Mouse (Mus musculus): ENCODE results near the gene Fam129a. TPM values are rescaled to one million over a fixed set of nuclear protein-coding genes. Genes with fewer than 3 reads are reported as not detected.
A peak's percentile ranks its signal among the peaks of the same experiment; 100 is the strongest.
"Not testable (repeated sequence)": the region's sequence is repeated elsewhere in the genome, so short reads cannot be mapped to it uniquely, and the experiment has no call there.

Fam129a gene
- polyA plus RNA-seq, 1 experiment from 2014 or later, result 0.93 TPM

GRCm38 (mm10) chr1:151685666-151686309 lies 114.8 kb downstream of the Fam129a start:
- Histone ChIP-seq H3K4me3 (replicated peaks; ENCODE audit: low read depth, low read length) (no peak overlapping the region), H3K9me3 (ENCODE audit: control insufficient read depth, low read length) (no peaks in the 10 kb centered on the region), H3K4me1 (ENCODE audit: control insufficient read depth, insufficient read depth, low read length) (peaks cover 7% of the 10 kb centered on the region; the same call in 1 of the 2 replicates), H3K36me3 (ENCODE audit: control insufficient read depth, insufficient read depth, low read length) (no peaks in the 10 kb centered on the region), H3K4me2 (ENCODE audit: low read length) (no peak overlapping the region; the same call in 1 of the 2 replicates), H3K27ac (replicated peaks; ENCODE audit: low read depth, low read length) (no peak overlapping the region), H3K27me3 (ENCODE audit: control insufficient read depth, insufficient read depth, low read length) (no peaks in the 10 kb centered on the region), H3K9ac (replicated peaks; ENCODE audit: low read length) (no peak overlapping the region)
- ATAC-seq (ENCODE audit: low FRiP score, low TSS enrichment), result no peak
- 16% methylated on average over 12 of the region's 12 CpGs for WGBS
- peak; percentile 21 for DNase-seq

GRCm38 (mm10) chr1:151686696-151687095 lies 115.7 kb downstream of the Fam129a start:
- Histone ChIP-seq H3K4me1 (ENCODE audit: control insufficient read depth, insufficient read depth, low read length) (peaks cover 7% of the 10 kb centered on the region; the same call in 1 of the 2 replicates), H3K27me3 (ENCODE audit: control insufficient read depth, insufficient read depth, low read length) (no peaks in the 10 kb centered on the region), H3K27ac (replicated peaks; ENCODE audit: low read depth, low read length) (no peak overlapping the region), H3K4me3 (replicated peaks; ENCODE audit: low read depth, low read length) (no peak overlapping the region), H3K9ac (replicated peaks; ENCODE audit: low read length) (no peak overlapping the region), H3K4me2 (ENCODE audit: low read length) (no peak overlapping the region), H3K9me3 (ENCODE audit: control insufficient read depth, low read length) (no peaks in the 10 kb centered on the region), H3K36me3 (ENCODE audit: control insufficient read depth, insufficient read depth, low read length) (no peaks in the 10 kb centered on the region)
- ATAC-seq (ENCODE audit: low FRiP score, low TSS enrichment), result no peak
- 71% methylated on average over 8 of the region's 8 CpGs for WGBS
- no peak for DNase-seq

- no peak for ATAC-seq (ENCODE audit: low FRiP score, low TSS enrichment)
- H3K9ac ChIP-seq (replicated peaks; ENCODE audit: low read length), result no peak overlapping the region
- no peaks in the 10 kb centered on the region for H3K27me3 ChIP-seq (ENCODE audit: control insufficient read depth, insufficient read depth, low read length)
- 78% methylated on average over 5 of the region's 5 CpGs for WGBS
- peaks cover 7% of the 10 kb centered on the region; the same call in 1 of the 2 replicates for H3K4me1 ChIP-seq (ENCODE audit: control insufficient read depth, insufficient read depth, low read length)
- H3K4me2 ChIP-seq (ENCODE audit: low read length), result no peak overlapping the region
- no peaks in the 10 kb centered on the region for H3K36me3 ChIP-seq (ENCODE audit: control insufficient read depth, insufficient read depth, low read length)
- no peaks in the 10 kb centered on the region for H3K9me3 ChIP-seq (ENCODE audit: control insufficient read depth, low read length)
- no peak overlapping the region for H3K4me3 ChIP-seq (replicated peaks; ENCODE audit: low read depth, low read length)
- no peak overlapping the region for H3K27ac ChIP-seq (replicated peaks; ENCODE audit: low read depth, low read length)
- DNase-seq, result no peak
Observed at GRCm38 (mm10) chr1:151689032-151689431, 118.0 kb downstream of the Fam129a start.

- no peaks in the 10 kb centered on the region for H3K36me3 ChIP-seq (ENCODE audit: control insufficient read depth, insufficient read depth, low read length)
- no peak overlapping the region for H3K4me2 ChIP-seq (ENCODE audit: low read length)
- ATAC-seq (ENCODE audit: low FRiP score, low TSS enrichment) (no peak), DNase-seq (no peak)
- 87% methylated on average over 8 of the region's 8 CpGs for whole genome bisulfite sequencing
- H3K9me3 ChIP-seq (ENCODE audit: control insufficient read depth, low read length), result no peaks in the 10 kb centered on the region
- H3K9ac ChIP-seq (replicated peaks; ENCODE audit: low read length), result no peak overlapping the region
- H3K4me3 ChIP-seq (replicated peaks; ENCODE audit: low read depth, low read length), result no peak overlapping the region
- H3K27ac ChIP-seq (replicated peaks; ENCODE audit: low read depth, low read length), result no peak overlapping the region
- peaks cover 7% of the 10 kb centered on the region; the same call in 1 of the 2 replicates for H3K4me1 ChIP-seq (ENCODE audit: control insufficient read depth, insufficient read depth, low read length)
- no peaks in the 10 kb centered on the region for H3K27me3 ChIP-seq (ENCODE audit: control insufficient read depth, insufficient read depth, low read length)
Observed at GRCm38 (mm10) chr1:151689561-151689960, 118.6 kb downstream of the Fam129a start.

- Histone ChIP-seq H3K27ac (replicated peaks; ENCODE audit: low read depth, low read length) (no peak overlapping the region), H3K4me3 (replicated peaks; ENCODE audit: low read depth, low read length) (no peak overlapping the region), H3K4me2 (ENCODE audit: low read length) (no peak overlapping the region), H3K9ac (replicated peaks; ENCODE audit: low read length) (no peak overlapping the region), H3K4me1 (ENCODE audit: control insufficient read depth, insufficient read depth, low read length) (peaks cover 7% of the 10 kb centered on the region; the same call in 1 of the 2 replicates), H3K36me3 (ENCODE audit: control insufficient read depth, insufficient read depth, low read length) (no peaks in the 10 kb centered on the region), H3K9me3 (ENCODE audit: control insufficient read depth, low read length) (no peaks in the 10 kb centered on the region), H3K27me3 (ENCODE audit: control insufficient read depth, insufficient read depth, low read length) (no peaks in the 10 kb centered on the region)
- WGBS, result 81% methylated on average over 6 of the region's 6 CpGs
- DNase-seq (no peak), ATAC-seq (ENCODE audit: low FRiP score, low TSS enrichment) (no peak)
Observed at GRCm38 (mm10) chr1:151690061-151690460, 119.1 kb downstream of the Fam129a start.

GRCm38 (mm10) chr1:151690583-151691193 lies 119.7 kb downstream of the Fam129a start:
- H3K27ac ChIP-seq (replicated peaks; ENCODE audit: low read depth, low read length), result no peak overlapping the region
- 87% methylated on average over 7 of the region's 7 CpGs for WGBS
- no peaks in the 10 kb centered on the region for H3K9me3 ChIP-seq (ENCODE audit: control insufficient read depth, low read length)
- ATAC-seq (ENCODE audit: low FRiP score, low TSS enrichment), result no peak
- no peak overlapping the region for H3K4me3 ChIP-seq (replicated peaks; ENCODE audit: low read depth, low read length)
- peaks cover 4% of the 10 kb centered on the region; the same call in 1 of the 2 replicates for H3K4me1 ChIP-seq (ENCODE audit: control insufficient read depth, insufficient read depth, low read length)
- no peak for DNase-seq
- H3K9ac ChIP-seq (replicated peaks; ENCODE audit: low read length), result no peak overlapping the region
- H3K27me3 ChIP-seq (ENCODE audit: control insufficient read depth, insufficient read depth, low read length), result no peaks in the 10 kb centered on the region
- no peak overlapping the region for H3K4me2 ChIP-seq (ENCODE audit: low read length)
- H3K36me3 ChIP-seq (ENCODE audit: control insufficient read depth, insufficient read depth, low read length), result no peaks in the 10 kb centered on the region

GRCm38 (mm10) chr1:151692867-151693266 lies 121.9 kb downstream of the Fam129a start:
- not testable (repeated sequence) for ATAC-seq (ENCODE audit: low FRiP score, low TSS enrichment)

GRCm38 (mm10) chr1:151696751-151697150 lies 125.8 kb downstream of the Fam129a start:
- no peaks in the 10 kb centered on the region for H3K9me3 ChIP-seq (ENCODE audit: control insufficient read depth, low read length)
- no peak overlapping the region for H3K9ac ChIP-seq (replicated peaks; ENCODE audit: low read length)
- no peak for DNase-seq
- no peaks in the 10 kb centered on the region for H3K36me3 ChIP-seq (ENCODE audit: control insufficient read depth, insufficient read depth, low read length)
- no peaks in the 10 kb centered on the region for H3K27me3 ChIP-seq (ENCODE audit: control insufficient read depth, insufficient read depth, low read length)
- no peak overlapping the region for H3K27ac ChIP-seq (replicated peaks; ENCODE audit: low read depth, low read length)
- H3K4me3 ChIP-seq (replicated peaks; ENCODE audit: low read depth, low read length), result no peak overlapping the region
- no peak overlapping the region for H3K4me2 ChIP-seq (ENCODE audit: low read length)
- H3K4me1 ChIP-seq (ENCODE audit: control insufficient read depth, insufficient read depth, low read length), result 0 out of 2 replicates have a peak, but pooled peaks cover 3% of the 10 kb centered on the region
- ATAC-seq (ENCODE audit: low FRiP score, low TSS enrichment), result no peak
- 91% methylated on average over 7 of the region's 7 CpGs for WGBS

More at GRCm38 (mm10) chr1:151692867-151693266, 121.9 kb downstream of the Fam129a start:
- not testable (repeated sequence) for H3K36me3 ChIP-seq (ENCODE audit: control insufficient read depth, insufficient read depth, low read length); H3K4me3 ChIP-seq (replicated peaks; ENCODE audit: low read depth, low read length); H3K27me3 ChIP-seq (ENCODE audit: control insufficient read depth, insufficient read depth, low read length); H3K9me3 ChIP-seq (ENCODE audit: control insufficient read depth, low read length); DNase-seq; H3K9ac ChIP-seq (replicated peaks; ENCODE audit: low read length); H3K4me2 ChIP-seq (ENCODE audit: low read length); H3K4me1 ChIP-seq (ENCODE audit: control insufficient read depth, insufficient read depth, low read length); H3K27ac ChIP-seq (replicated peaks; ENCODE audit: low read depth, low read length)
- WGBS, result 79% methylated on average over 6 of the region's 6 CpGs

Measured in midbrain, embryonic 14.5 days (tissue).